Mouse (Mus musculus) forebrain, embryonic 10.5 days (tissue): ENCODE measurements around the gene Commd6. TPM values are rescaled to one million over a fixed set of nuclear protein-coding genes. Genes with fewer than 3 reads are reported as not detected.

Experiments
- DNase-seq: peaks from one replicate; pipeline ENCODE4 v3.0.0-alpha.2; 2017; ENCODE audit warnings: low spot score; ENCODE audit errors: extremely low spot score
- H3K27ac ChIP-seq: fragments of 300-500 bp; sonication (generic); 2 replicates; pipeline ENCODE4 v1.5.1; 2016; ENCODE audit warnings: mild to moderate bottlenecking
- H3K27me3 ChIP-seq: fragments of 300-500 bp; sonication (generic); 2 replicates; pipeline ENCODE4 v1.6.1; 2016; ENCODE audit warnings: mild to moderate bottlenecking; ENCODE audit not compliant: poor library complexity, severe bottlenecking
- H3K36me3 ChIP-seq: fragments of 300-500 bp; sonication (generic); replicated peaks from 2 replicates; pipeline ENCODE4 v1.6.1; 2016; ENCODE audit warnings: mild to moderate bottlenecking, moderate library complexity
- H3K4me1 ChIP-seq: fragments of 300-500 bp; sonication (generic); 2 replicates; pipeline ENCODE4 v1.6.1; 2016
- H3K4me3 ChIP-seq: fragments of 300-500 bp; sonication (generic); 2 replicates; pipeline ENCODE4 v1.5.1; 2016; ENCODE audit warnings: mild to moderate bottlenecking, moderate library complexity
- H3K9me3 ChIP-seq: fragments of 300-500 bp; sonication (generic); 2 replicates; pipeline ENCODE4 v1.6.1; 2016; ENCODE audit warnings: mild to moderate bottlenecking, moderate library complexity
- WGBS: fragments of 180-500 bp; shearing (Covaris S2); methylation state at CpG from one replicate; pipeline ENCODE4 v1.1.7; 2016; 5-methylcytosine and 5-hydroxymethylcytosine counted together
- polyA plus RNA-seq: library from polyadenylated mRNA; unstranded; fragments of >200 nt; fragmentation: Nextera tagmentation; extraction: Ambion mirVana; gene quantifications from 2 replicates; pipeline ENCODE4 v1.2.1, GENCODE M21; 2016

The Commd6 gene
- polyA plus RNA-seq, 1 experiment from 2014 or later = 109 TPM

GRCm38 (mm10) chr14:101652571-101652970, 12.1 kb upstream of the Commd6 start:
- DNase-seq = no peak
- Histone ChIP-seq H3K36me3 (no peaks in the 10 kb centered on the region; the same call in 1 of the 2 replicates), H3K27me3 (no peaks in the 10 kb centered on the region), H3K27ac (no peak overlapping the region), H3K4me1 (peaks cover 10% of the 10 kb centered on the region), H3K4me3 (no peak overlapping the region), H3K9me3 (no peaks in the 10 kb centered on the region)
- WGBS = 91% methylated on average over 6 of the region's 6 CpGs

- WGBS = 88% methylated on average over 4 of the region's 4 CpGs
- DNase-seq = no peak
- no peaks in the 10 kb centered on the region for H3K36me3 ChIP-seq
- no peaks in the 10 kb centered on the region for H3K27me3 ChIP-seq
- H3K9me3 ChIP-seq = no peaks in the 10 kb centered on the region
- no peak overlapping the region for H3K27ac ChIP-seq
- peaks cover 10% of the 10 kb centered on the region for H3K4me1 ChIP-seq
- H3K4me3 ChIP-seq = no peak overlapping the region
Measured at GRCm38 (mm10) chr14:101650551-101650950, 10.1 kb upstream of the Commd6 start.

- no peaks in the 10 kb centered on the region; the same call in 1 of the 2 replicates for H3K4me1 ChIP-seq
- no peaks in the 10 kb centered on the region for H3K36me3 ChIP-seq
- WGBS = 94% methylated on average over 1 of the region's 1 CpGs
- no peak for DNase-seq
- no peak overlapping the region for H3K4me3 ChIP-seq
- no peak overlapping the region for H3K27ac ChIP-seq
- no peaks in the 10 kb centered on the region for H3K9me3 ChIP-seq
- no peaks in the 10 kb centered on the region for H3K27me3 ChIP-seq
Measured at GRCm38 (mm10) chr14:101644948-101645347, 4.5 kb upstream of the Commd6 start.

- Histone ChIP-seq H3K9me3 (no peaks in the 10 kb centered on the region), H3K27me3 (no peaks in the 10 kb centered on the region), H3K4me3 (no peak overlapping the region), H3K36me3 (peaks cover 32% of the 10 kb centered on the region), H3K4me1 (peaks cover 12% of the 10 kb centered on the region), H3K27ac (no peak overlapping the region)
- no peak for DNase-seq
- 93% methylated on average over 6 of the region's 6 CpGs for WGBS
Measured at GRCm38 (mm10) chr14:101637381-101637780, 3.1 kb downstream of the Commd6 start.

- Histone ChIP-seq H3K9me3 (no peaks in the 10 kb centered on the region), H3K27ac (no peak overlapping the region), H3K27me3 (no peaks in the 10 kb centered on the region), H3K4me1 (peaks cover 12% of the 10 kb centered on the region), H3K4me3 (no peak overlapping the region), H3K36me3 (peaks cover 39% of the 10 kb centered on the region)
- WGBS = 100% methylated on average over 1 of the region's 1 CpGs
- no peak for DNase-seq
Measured at GRCm38 (mm10) chr14:101635765-101636164, 4.7 kb downstream of the Commd6 start.

- H3K9me3 ChIP-seq = no peaks in the 10 kb centered on the region
- H3K4me3 ChIP-seq = no peak overlapping the region
- 83% methylated on average over 2 of the region's 2 CpGs for WGBS
- DNase-seq = no peak
- no peak overlapping the region for H3K27ac ChIP-seq
- no peaks in the 10 kb centered on the region for H3K4me1 ChIP-seq
- H3K27me3 ChIP-seq = no peaks in the 10 kb centered on the region
- H3K36me3 ChIP-seq = peaks cover 36% of the 10 kb centered on the region
Measured at GRCm38 (mm10) chr14:101630548-101630947, 9.9 kb downstream of the Commd6 start.

- WGBS = 93% methylated on average over 5 of the region's 5 CpGs
- H3K27ac ChIP-seq = no peak overlapping the region
- H3K9me3 ChIP-seq = no peaks in the 10 kb centered on the region
- H3K4me3 ChIP-seq = no peak overlapping the region
- DNase-seq = no peak
- H3K27me3 ChIP-seq = no peaks in the 10 kb centered on the region
- peaks cover 4% of the 10 kb centered on the region; the same call in 1 of the 2 replicates for H3K4me1 ChIP-seq
- no peaks in the 10 kb centered on the region for H3K36me3 ChIP-seq
Measured at GRCm38 (mm10) chr14:101617680-101618079, 22.8 kb downstream of the Commd6 start.

GRCm38 (mm10) chr14:101616178-101616577, 24.3 kb downstream of the Commd6 start:
- H3K27ac ChIP-seq = no peak overlapping the region
- H3K27me3 ChIP-seq = no peaks in the 10 kb centered on the region
- no peak overlapping the region for H3K4me3 ChIP-seq
- peaks cover 4% of the 10 kb centered on the region; the same call in 1 of the 2 replicates for H3K4me1 ChIP-seq
- H3K9me3 ChIP-seq = no peaks in the 10 kb centered on the region
- no peak for DNase-seq
- no peaks in the 10 kb centered on the region for H3K36me3 ChIP-seq
- WGBS = 83% methylated on average over 9 of the region's 9 CpGs

- no peaks in the 10 kb centered on the region for H3K9me3 ChIP-seq
- H3K4me1 ChIP-seq = peaks cover 13% of the 10 kb centered on the region
- peaks cover 4% of the 10 kb centered on the region for H3K27me3 ChIP-seq
- no peak overlapping the region for H3K4me3 ChIP-seq
- H3K36me3 ChIP-seq = no peaks in the 10 kb centered on the region
- no peak for DNase-seq
- 36% methylated on average over 1 of the region's 1 CpGs for WGBS
- no peak overlapping the region for H3K27ac ChIP-seq
Measured at GRCm38 (mm10) chr14:101613206-101613605, 27.3 kb downstream of the Commd6 start.

- Histone ChIP-seq H3K27me3 (peaks cover 24% of the 10 kb centered on the region), H3K36me3 (no peaks in the 10 kb centered on the region), H3K4me1 (peaks cover 25% of the 10 kb centered on the region), H3K27ac (no peak overlapping the region), H3K4me3 (no peak overlapping the region), H3K9me3 (no peaks in the 10 kb centered on the region)
- DNase-seq = no peak
- 88% methylated on average over 10 of the region's 10 CpGs for WGBS
Measured at GRCm38 (mm10) chr14:101610701-101611100, 29.8 kb downstream of the Commd6 start.

- Histone ChIP-seq H3K4me3 (peak within 1 kb of the TSS; percentile 81), H3K27ac (peak within 1 kb of the TSS; percentile 82), H3K4me1 (peaks cover 25% of the 10 kb centered on the region), H3K27me3 (peaks cover 24% of the 10 kb centered on the region), H3K9me3 (no peaks in the 10 kb centered on the region), H3K36me3 (no peaks in the 10 kb centered on the region)
- peak; percentile 73 for DNase-seq
- WGBS = under 1% methylated on average over 61 of the region's 62 CpGs
Measured at GRCm38 (mm10) chr14:101608519-101609368, 31.7 kb downstream of the Commd6 start, which contains the start of gene Tbc1d4. Gene Tbc1d4, minus strand, starts transcription at chr14:101609191.

- peak; percentile 56 for DNase-seq
- H3K27ac ChIP-seq = peak overlapping the region; percentile 82
- H3K4me3 ChIP-seq = peak overlapping the region; percentile 81
- WGBS = under 1% methylated on average over 62 of the region's 62 CpGs
- H3K36me3 ChIP-seq = no peaks in the 10 kb centered on the region
- peaks cover 24% of the 10 kb centered on the region for H3K27me3 ChIP-seq
- H3K4me1 ChIP-seq = peaks cover 24% of the 10 kb centered on the region
- no peaks in the 10 kb centered on the region for H3K9me3 ChIP-seq
Measured at GRCm38 (mm10) chr14:101607631-101608518, 32.6 kb downstream of the Commd6 start.
